Mouse (Mus musculus) ES-Bruce4 (cell line): ENCODE data around the gene Mafg.

ENCODE experiments used
- EP300 ChIP-seq: IDR thresholded peaks from 2 replicates; pipeline ENCODE4 v1.6.1; 2011; ENCODE audit warnings: low read depth, low read length; ENCODE audit not compliant: insufficient read depth
- POLR2A ChIP-seq: IDR thresholded peaks from one replicate; pipeline ENCODE4 v1.8.1; 2011; ENCODE audit warnings: low read length; ENCODE audit not compliant: insufficient read depth

DNA sequence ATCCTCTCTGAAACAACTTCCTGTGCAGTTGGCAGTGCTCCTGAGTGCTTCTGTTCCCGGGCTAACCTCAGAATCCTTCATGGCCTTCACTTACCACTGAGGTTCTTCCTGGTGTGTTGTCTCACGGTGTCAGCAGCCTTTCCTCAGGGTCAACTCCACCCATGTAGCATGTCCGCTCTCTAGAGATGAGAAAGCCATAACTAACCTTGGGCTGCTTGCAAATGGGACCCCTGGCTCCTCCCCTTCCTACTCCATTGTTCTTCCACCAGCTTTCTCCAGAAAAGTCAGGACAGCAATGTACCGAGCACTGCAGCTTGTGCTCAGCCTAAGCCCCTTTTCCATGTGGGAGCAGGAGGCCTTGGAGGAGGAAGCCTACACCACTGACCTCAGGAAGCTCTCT lies 26.6 kb downstream of the Mafg start:
- TF ChIP-seq POLR2A (no peak), EP300 (no peak)
